Mouse (Mus musculus) cerebellum, postnatal 36 days (tissue): ENCODE results near the gene 0610030E20Rik.

Experiments
- DNase-seq, 2 experiments: peaks; one replicate each; pipeline ENCODE4 v3.0.0; 2021 to 2022; ENCODE audit warnings: mixed read lengths in 2 of 2

Gene 0610030E20Rik

GRCm38 (mm10) chr6:72350214-72350613 is 3.1 kb downstream of the 0610030E20Rik start:
- no peak for DNase-seq

DNA sequence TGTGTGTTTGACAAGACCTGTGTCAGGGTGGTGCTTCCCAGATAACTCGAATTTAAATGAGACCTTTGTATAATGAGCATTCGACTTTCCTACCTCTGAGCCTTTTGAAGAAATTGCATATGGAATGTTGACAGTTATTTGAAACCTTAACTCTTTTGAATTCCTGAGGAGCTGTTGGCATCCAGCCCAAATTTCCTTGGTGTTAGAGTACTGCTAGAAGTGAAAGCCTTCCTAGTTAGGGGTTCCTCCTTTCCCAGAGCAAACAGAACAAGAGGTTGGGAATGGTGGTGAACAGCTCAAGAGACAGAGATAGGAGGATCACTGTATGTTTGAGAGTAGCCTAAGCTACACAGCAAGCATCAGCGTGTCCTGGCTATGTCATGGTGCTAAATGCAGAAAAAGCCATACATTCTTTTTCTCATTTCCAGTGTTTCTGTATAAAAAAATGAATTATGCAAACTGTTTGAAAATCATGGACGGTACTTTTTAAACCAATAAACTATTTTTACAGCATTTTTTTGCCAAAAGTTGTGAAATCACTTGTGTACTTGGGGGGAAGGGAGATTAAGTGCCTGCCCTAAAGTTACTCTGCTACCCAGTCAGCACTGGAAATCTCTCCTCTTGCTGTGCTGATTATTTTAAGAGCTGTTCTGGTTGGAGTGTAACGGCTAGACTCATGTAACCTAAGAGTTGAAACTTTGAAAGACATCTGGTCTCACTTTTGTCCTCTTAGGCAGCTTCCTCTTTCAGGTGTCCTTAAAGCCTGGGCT is 5.7 kb downstream of the 0610030E20Rik start:
- no peak for DNase-seq

DNA sequence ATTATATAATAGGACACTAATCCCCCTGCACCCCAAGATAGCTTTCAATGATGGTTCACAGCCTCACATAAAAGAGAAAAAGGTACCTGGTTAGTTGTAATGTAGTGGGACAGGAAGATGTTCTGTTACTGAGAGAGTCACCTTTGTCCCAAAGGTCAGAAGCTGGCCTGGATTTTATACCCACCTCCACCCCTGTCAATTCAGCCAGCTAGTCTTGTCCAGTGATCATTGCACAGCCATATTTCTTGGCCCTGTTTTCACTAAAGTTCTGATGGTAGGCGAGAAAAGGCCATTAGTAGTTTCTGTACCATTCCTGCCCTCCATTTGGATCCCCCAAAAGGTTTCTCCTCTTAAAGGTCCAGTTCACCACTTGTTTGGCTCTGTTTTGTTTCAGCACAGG is 6.9 kb downstream of the 0610030E20Rik start:
- DNase-seq: no peak

DNA sequence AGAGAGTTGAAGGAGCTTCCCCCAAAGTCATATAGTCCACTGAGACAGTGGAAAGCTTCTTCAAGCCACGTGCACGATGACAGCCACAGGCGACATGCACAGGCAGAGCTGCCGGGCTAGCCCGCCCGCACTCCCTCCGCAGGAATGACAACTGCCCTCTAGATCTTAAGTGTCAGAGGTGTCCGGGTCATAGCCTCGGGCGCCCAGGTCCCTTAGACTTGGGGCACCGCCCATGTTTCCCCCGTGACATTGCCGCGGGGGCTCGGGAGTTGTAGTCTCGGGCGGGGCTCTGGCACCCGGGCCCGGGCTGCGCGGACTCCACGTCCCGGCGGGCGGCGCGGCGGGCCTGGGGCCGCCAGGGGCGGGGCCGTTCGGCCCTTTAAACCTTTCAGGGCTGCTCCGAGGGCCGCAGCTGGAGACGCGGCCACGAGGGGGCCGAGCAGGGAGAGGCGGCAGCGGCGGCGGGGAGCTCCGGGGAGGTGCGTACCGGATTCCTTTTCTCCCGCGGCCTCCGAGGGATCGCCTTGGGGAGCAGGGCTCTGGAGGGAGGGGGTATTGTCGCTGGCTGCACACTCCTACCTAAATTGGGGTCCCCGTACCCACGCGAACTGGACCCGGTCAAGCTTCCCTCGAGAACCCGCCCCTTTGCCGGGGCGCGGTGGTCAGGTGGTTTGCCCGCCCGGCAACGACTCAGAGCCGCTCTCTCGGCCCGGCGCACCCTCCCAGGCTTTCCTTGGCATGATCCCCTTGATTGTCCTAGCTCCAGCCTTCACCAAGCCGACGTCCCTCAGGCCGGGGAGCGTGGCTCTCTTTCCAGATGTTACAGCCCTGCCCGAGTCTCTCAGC is 8.2 kb downstream of the 0610030E20Rik start, which contains the start of gene Tmem150a:
Gene Tmem150a, plus strand, starts transcription at position 382 of the 846 bp plus-strand sequence.
- DNase-seq: peak; percentile 60 to 67

- no peak for DNase-seq
Observed at GRCm38 (mm10) chr6:72356001-72356532, 8.9 kb downstream of the 0610030E20Rik start.

DNA sequence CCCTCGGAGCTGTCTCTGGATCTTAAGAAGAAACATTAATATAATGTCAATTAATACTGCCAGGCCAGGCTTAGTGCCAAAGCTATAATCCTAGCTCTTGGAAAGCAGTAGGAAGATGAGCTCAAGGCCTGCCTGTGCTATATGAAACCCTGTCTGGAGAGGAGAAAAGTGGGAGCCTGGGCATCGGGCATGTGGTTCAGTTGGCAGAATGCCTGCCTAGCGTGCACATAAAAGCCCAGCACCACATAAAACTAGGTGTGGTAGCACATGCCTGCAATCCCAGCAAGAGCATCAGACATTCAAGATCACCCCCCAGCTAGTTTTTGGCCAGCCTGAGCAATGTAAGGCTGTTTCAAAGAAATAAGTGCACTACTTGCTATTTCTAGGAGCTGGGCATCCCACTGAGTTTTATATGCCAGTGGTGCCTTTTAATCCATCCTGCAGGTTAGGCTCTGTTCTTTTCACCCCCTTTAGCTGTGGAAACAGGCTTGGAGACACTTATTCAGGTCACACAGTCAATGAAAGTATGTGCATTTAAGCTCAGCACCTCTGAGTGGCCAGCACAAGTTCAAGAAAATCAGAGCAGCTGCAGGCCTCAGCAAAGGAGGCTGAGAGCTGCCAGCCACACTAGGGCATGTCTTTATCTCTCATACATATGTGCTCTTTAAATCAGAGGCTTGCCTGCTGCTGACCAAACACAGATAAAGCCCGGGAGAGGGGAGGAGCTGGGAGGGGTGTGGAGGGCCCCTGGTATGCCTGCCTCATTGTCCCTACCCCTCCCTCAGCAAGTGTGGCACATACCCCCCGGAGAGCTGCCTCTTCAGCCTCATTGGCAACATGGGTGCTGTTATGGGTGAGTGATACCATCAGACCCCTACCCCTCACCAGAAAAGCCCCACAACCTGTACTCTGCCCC is 10.3 kb downstream of the 0610030E20Rik start:
- DNase-seq: no peak

GRCm38 (mm10) chr6:72358086-72358764 is 11.1 kb downstream of the 0610030E20Rik start:
- no peak for DNase-seq

GRCm38 (mm10) chr6:72359343-72359742 is 12.2 kb downstream of the 0610030E20Rik start:
- no peak for DNase-seq

GRCm38 (mm10) chr6:72359891-72360598 is 12.9 kb downstream of the 0610030E20Rik start:
- no peak for DNase-seq

- no peak for DNase-seq
Observed at GRCm38 (mm10) chr6:72360599-72360935, 13.4 kb downstream of the 0610030E20Rik start.

GRCm38 (mm10) chr6:72361121-72361551 is 14.0 kb downstream of the 0610030E20Rik start:
- no peak for DNase-seq

DNA sequence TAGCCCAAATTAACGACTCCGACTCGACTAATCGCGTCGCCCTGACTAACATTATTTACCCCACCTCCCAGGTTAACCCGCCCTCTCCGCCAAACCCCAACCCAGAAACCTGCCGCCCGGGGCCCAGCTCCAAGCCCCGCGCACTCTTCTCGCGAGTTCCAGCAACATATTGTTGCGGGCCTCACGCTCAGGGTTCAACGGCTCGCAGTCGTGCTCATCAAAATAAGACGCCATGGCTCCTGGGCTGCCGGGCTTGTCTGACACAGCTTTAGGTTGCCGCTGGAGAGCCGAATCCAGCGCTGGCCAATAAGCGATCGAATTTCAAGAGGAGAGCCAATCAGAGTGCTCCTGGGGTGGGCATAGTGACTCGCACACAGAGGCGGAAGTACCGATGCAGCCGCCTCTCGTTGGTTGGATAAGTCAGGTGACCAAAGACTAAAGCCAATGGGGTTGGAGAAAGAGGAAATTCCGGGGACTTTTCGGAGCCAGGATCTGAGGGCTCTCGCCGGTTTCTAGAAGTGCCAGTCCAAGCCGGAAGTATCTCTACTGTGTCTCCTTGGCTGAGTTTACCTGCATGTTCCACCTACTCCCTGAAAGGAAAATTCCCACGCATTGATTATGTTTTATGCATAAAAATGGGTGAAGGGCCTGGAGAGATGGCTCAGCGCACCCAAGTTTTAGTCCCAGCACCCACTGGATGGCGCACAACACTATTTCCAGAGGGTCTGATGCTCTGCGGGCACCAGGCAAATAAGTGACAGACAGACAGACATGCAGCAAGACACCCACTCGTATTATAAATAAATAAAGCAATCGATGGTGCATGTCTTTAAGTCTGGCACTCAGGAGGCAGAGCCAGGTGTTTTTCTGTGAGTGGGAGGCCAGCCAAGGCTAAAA is 15.3 kb downstream of the 0610030E20Rik start:
- DNase-seq: peak; percentile 93 to 96

- DNase-seq: no peak
Observed at GRCm38 (mm10) chr6:72364009-72364408, 16.9 kb downstream of the 0610030E20Rik start.

GRCm38 (mm10) chr6:72364985-72365384 is 17.9 kb downstream of the 0610030E20Rik start:
- DNase-seq: no peak

DNA sequence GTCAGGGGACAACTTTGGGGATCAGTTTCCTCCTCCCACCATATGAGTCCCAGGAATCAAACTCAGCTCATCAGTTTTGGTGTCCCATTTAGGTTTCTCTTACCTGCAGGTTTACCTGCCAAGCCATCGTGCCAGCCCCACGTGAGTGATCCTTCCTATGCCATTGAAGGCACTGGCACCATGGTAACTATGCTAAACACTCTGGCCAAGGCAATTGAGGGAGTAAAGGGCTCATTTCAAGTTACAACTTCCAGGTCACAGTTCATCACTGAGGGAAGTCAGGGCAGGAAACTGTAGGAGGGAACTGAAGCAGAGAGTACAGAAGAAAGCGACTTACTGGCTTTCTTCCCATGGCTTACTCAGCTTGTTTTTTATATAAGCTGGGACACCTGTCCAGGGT is 19.2 kb downstream of the 0610030E20Rik start:
- no peak for DNase-seq

- no peak for DNase-seq
Observed at GRCm38 (mm10) chr6:72366844-72367443, 19.8 kb downstream of the 0610030E20Rik start, which contains the start of gene Rnf181. Rnf181 (minus strand) TSS chr6:72366956.

DNA sequence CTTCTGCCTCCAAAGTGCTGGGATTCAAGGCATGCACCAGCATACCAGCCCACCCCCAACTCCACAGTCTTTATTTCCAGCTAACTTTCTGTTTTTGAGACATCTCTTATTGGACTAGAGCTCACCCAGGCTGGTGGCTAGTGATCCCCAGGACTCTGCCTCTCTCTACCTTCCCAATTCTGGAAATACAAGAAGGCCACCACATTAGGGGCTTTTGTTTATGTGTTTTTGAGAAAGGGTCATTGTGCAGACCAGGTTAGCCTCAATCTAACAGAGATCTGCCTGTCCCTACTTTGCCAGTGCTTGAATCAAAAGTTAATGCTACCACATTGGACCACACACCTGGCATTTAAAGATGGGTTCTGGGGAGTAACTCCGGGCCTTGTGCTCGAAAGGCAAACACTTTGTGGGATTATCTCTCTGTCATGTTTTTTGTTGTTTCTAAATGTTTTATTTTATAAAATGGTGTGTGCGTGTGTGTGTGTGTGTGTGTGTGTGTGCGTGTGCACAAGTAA is 20.4 kb downstream of the 0610030E20Rik start:
- no peak for DNase-seq

- no peak for DNase-seq
Observed at GRCm38 (mm10) chr6:72369557-72369956, 22.4 kb downstream of the 0610030E20Rik start.

DNA sequence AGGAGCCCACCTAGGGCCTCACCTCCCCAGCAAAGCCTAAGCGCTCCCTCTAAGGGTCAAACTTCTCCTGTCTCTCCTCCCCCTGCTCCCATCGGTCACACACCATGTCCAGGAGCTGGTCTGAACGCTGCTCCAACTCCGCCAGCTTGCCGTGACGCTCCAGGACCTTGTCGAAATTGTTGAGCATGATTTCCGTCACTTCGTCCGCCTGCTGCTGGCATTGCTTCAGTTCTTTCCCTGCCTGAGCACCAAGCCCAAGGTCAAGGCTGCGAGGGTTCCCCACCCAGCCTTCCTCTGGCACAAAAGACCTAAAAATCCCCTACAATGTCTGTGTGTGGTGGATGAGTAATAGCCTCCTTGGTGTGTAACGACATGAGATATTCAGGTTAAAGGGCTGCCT is 23.0 kb downstream of the 0610030E20Rik start:
- no peak for DNase-seq
